Mouse (Mus musculus): ENCODE data around the gene Plek.

Plek gene

GRCm38 (mm10) chr11:17000353-17001334 lies 51.5 kb downstream of the Plek start:
- no peak for DNase-seq (ENCODE audit: low read depth, low spot score)

- no peak for DNase-seq (ENCODE audit: low read depth, low spot score)
Observed at GRCm38 (mm10) chr11:16999933-17000332, 52.2 kb downstream of the Plek start.

- DNase-seq (ENCODE audit: low read depth, low spot score): no peak
Observed at GRCm38 (mm10) chr11:16999387-16999786, 52.8 kb downstream of the Plek start.

DNA sequence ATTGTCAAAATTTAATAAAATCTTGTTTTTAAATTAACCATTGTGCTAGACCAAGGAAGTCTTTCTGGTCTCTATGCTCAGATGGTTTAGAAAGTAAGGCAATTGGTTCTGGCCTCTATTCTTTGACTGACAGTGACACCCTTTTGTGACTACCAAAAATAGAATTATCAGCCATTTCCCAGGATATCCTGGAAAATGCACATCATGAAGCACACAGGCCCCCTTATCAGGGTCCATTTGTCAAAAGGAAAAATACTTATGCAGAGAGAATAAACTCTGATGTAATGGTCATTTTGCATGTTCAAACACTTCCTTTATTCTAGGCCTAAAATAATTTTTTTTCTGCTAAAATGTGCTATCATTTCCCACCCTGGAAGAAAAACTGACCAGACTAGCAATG lies 54.7 kb downstream of the Plek start:
- no peak for DNase-seq (ENCODE audit: low read depth, low spot score)

GRCm38 (mm10) chr11:16996818-16997217 lies 55.4 kb downstream of the Plek start:
- DNase-seq (ENCODE audit: low read depth, low spot score): no peak

DNA sequence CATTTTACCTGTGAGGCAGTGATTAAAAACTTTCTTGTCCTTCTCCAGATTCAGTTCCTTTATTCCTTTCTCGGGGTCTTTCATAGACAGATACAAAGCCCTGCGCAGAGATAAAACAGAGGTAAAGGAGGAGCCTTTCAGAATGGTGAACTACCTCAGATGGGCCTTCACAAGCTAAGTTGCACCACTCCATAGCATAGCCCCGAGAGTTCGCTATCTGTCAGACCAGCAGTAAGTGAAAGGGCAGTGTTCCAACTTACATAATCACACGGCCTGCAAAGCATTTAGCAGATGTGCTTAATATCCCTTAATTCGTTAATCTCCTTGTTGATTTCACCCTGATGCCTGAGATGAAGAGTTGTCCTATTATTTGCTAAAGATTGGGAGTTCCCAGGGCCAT lies 59.3 kb downstream of the Plek start:
- DNase-seq (ENCODE audit: low read depth, low spot score): no peak

- DNase-seq (ENCODE audit: low read depth, low spot score): no peak
Observed at GRCm38 (mm10) chr11:16989885-16990284, 62.3 kb downstream of the Plek start.

DNA sequence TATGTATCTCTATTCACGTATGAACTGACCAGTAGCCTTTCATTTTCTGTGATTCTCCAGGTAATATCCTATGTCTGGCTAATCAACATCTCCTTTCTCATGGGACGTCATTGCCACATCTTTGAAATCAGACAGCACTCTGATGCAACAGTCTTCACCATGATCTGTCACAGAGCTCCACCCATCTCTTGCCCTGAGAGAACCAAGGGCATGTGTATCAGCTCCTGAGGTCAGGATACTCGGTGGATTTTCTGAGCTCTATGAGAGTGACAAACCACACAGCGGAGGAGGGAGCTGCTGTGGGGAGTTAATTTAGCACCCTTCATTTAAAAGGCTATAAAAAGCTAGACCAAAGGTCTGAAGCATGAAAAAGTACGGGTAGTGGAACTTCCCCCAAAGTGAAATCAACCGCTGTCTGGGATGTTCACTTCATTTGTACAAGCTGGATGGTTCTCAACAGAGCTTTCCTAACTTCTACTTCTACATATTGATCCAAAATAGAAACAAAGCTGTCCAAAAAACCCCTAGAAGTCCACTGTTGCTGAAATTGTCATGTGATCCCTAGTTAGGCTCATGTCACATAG lies 64.3 kb downstream of the Plek start:
- DNase-seq (ENCODE audit: low read depth, low spot score): no peak

GRCm38 (mm10) chr11:16986550-16987187 lies 65.5 kb downstream of the Plek start:
- no peak for DNase-seq (ENCODE audit: low read depth, low spot score)

GRCm38 (mm10) chr11:16978161-16978707 lies 73.9 kb downstream of the Plek start:
- no peak for DNase-seq (ENCODE audit: low read depth, low spot score)

- DNase-seq (ENCODE audit: low read depth, low spot score): no peak
Observed at GRCm38 (mm10) chr11:16977611-16978010, 74.6 kb downstream of the Plek start.

DNA sequence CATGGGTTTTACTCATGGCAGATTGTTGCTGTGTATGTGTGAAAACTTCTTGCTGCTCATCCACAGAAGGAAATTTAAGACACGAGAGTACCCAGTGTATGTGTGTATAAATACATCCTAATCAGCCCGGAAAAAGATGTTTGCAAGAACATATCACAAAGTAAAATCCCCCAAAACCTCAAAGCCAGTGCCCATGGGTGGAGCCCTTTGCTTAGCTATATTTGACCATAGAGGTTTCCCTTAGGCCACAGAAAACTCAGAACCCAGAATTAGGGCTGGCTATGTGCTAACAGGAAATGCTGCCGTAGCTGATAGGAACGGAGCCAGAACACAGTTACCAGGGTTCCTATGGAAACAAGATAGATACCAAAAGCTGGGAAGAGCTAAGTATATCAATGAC lies 75.2 kb downstream of the Plek start:
- DNase-seq (ENCODE audit: low read depth, low spot score): no peak

- no peak for DNase-seq (ENCODE audit: low read depth, low spot score)
Observed at GRCm38 (mm10) chr11:16973086-16973485, 79.1 kb downstream of the Plek start.

GRCm38 (mm10) chr11:16972027-16972426 lies 80.2 kb downstream of the Plek start:
- DNase-seq (ENCODE audit: low read depth, low spot score): no peak

GRCm38 (mm10) chr11:16969650-16970049 lies 82.5 kb downstream of the Plek start:
- DNase-seq (ENCODE audit: low read depth, low spot score): no peak

DNA sequence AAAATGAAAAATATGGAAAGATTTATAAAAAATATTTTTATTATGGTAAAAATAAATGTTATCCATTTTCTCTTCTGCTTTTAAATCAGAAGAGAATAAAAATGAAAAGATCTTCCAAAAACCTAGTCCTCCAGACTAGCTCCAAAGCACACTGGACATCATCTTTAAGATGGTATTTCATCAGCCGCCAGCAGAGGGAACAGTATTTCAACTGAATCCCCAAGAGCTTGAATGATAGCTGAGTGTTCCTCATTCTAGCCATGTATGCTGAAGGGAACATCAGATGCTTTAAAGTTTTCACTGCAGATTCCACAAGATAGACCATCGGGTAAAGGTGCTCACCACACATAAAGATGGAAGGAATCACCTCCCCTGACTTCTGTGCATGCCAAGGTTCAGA lies 84.4 kb downstream of the Plek start:
- peak; percentile 25 for DNase-seq (ENCODE audit: low read depth, low spot score)

- no peak for DNase-seq (ENCODE audit: low read depth, low spot score)
Observed at GRCm38 (mm10) chr11:16958520-16958919, 93.7 kb downstream of the Plek start.

- DNase-seq (ENCODE audit: low read depth, low spot score): no peak
Observed at GRCm38 (mm10) chr11:16957030-16957429, 95.2 kb downstream of the Plek start.

DNA sequence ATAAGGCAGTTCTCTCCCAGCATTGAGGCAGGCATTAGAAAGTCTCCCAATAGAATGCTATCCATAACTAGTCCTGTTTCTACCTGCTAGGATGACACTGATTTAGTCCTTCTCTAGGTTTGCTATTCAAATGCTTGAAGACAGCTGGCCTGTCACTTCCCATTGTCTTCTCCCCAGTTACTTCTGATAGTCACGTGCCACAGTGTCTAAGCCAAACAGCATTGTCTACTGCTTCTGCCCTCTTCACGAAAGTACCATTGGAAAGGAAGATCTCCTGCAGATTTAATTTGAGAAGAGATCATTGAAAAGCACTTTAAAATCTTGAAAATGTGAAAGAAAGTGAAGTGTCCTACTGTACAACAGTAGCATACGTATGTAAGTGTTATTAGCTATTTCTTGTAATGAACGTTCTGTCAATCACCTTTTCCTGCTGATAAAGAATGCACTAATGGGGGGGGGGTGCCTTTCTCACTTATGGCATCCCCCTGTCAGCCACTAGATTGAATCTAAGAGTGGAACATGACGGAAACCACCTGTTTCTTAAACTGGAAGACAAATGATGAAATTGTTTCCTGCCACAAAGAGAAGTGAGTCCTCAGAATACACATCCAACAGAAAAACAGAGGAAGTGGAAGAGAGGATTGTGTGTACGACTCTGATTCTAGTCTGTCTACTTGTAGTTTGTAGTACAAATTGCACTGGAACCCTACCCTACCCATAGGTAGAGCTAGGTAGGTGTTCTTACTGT lies 95.9 kb downstream of the Plek start:
- no peak for DNase-seq (ENCODE audit: low read depth, low spot score)

- no peak for DNase-seq (ENCODE audit: low read depth, low spot score)
Observed at GRCm38 (mm10) chr11:16951761-16952010, 100.5 kb downstream of the Plek start.

DNA sequence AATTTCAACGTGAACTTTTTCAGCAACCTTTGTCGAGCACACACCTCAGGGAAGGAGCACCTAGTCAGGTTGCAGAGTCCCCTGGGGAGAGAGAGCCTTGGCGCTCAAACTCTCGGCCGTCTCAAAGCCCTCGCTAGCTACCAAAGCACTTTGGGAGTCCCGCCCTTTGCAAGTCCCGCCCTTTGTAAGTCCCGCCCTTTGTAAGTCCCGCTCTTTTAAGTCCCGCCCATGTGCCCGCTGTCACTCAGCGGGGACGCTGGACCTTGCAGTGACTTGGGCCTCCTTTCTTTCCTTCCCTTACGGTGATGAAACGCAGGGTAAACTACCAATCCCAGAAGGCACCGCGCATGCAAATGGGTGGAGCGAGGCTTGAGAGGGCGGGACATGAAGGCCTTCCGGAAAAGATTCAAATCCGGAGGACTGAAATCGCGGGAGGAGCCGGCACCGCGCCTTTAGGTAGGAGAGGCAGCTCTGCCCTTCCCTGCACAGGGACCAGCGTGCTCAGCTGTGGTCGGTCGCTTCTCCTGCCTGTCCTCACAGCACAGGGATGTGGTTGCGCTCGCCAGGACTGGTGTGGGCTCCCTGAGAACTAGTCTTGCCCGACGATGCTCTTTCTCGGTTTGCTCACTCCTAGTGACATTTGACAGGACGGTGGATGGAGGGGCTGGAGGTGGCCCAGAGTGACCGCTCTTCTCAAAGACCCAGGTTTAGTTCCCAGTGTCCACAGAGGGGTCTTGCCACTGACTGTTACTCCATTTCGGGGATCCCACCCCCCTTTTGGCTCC lies 101.0 kb downstream of the Plek start, which contains the start of gene Fbxo48:
Gene Fbxo48, plus strand, starts transcription at position 400 of the 785 bp plus-strand sequence.
- DNase-seq (ENCODE audit: low read depth, low spot score): peak; percentile 97

Data from retina, postnatal 7 days (tissue).